Mouse (Mus musculus): ENCODE results near the gene Btbd17.

DNA sequence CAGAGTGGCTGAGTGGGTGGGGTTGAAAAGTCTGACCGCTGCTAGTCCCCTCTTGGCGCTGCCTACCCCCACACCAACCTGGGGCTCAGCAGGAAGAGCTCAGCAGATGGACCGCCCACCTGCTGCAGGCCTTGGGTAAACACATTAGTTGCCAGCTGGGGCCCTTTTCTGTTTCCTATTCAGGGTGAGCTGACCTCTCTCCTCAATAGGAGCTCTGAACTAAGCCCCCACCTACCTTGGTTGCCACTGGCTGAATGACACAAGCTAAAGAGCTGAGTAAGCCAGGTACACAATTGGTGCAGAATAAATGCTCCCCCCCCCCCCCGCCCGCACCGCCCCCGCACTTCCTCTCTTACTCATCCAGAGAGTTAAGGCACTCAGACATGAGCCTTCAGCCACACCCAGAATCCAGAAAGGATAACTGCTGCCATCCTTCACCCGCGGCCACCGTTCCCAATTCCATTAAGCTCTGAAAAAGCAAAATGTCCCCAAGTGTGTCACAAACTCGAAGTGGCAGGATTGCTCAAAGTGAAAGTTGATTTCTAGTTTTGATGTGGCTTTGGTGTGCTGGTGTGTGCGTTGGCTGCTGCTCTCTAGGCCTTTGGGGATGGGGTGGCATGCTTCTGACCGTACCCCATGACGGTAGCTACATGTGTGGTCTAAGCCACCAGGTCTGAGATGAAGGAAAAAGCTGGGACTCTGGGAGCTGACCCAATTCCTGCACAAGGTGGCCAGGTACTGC is 12.1 kb upstream of the Btbd17 start:
- TF ChIP-seq E2F4 (IDR thresholded peaks at IDR 0.05; ENCODE audit: insufficient read depth) (no peak), POLR2A (IDR thresholded peaks at IDR 0.05; ENCODE audit: insufficient read length, low read depth) (no peak), MYOG (IDR thresholded peaks at IDR 0.05; ENCODE audit: control insufficient read depth in 1 of 3, insufficient read depth in 1 of 3, insufficient read length in 2 of 3, low read depth in 2 of 3) (peak in 1 of 3 experiments; percentile 69), CEBPB (IDR thresholded peaks at IDR 0.05; ENCODE audit: insufficient read depth, poor library complexity, severe bottlenecking) (no peak), MAX (IDR thresholded peaks at IDR 0.05; ENCODE audit: low read depth) (no peak), USF1 (IDR thresholded peaks at IDR 0.05; ENCODE audit: low read depth) (no peak), SRF (IDR thresholded peaks at IDR 0.05; ENCODE audit: control insufficient read depth, insufficient read length, low read depth) (no peak)
